Mouse (Mus musculus): ENCODE data around the gene Dlst. TPM values are rescaled to one million over a fixed set of nuclear protein-coding genes. Genes with fewer than 3 reads are reported as not detected.

Gene Dlst
- polyA plus RNA-seq, 1 experiment from 2014 or later, result 72.5 TPM

- Histone ChIP-seq H3K9ac (replicated peaks; ENCODE audit: low read depth) (no peak overlapping the region), H3K4me3 (ENCODE audit: low read depth, low read length) (no peak overlapping the region), H3K36me3 (ENCODE audit: insufficient read depth, low read length) (no peaks in the 10 kb centered on the region), H3K4me2 (replicated peaks; ENCODE audit: low read depth, low read length) (no peak overlapping the region), H3K4me1 (ENCODE audit: insufficient read depth, low read depth, low read length) (no peaks in the 10 kb centered on the region), H3K27me3 (replicated peaks; ENCODE audit: insufficient read depth, low read length) (no peaks in the 10 kb centered on the region), H3K9me3 (ENCODE audit: low read length) (no peaks in the 10 kb centered on the region), H3K27ac (ENCODE audit: low read length) (no peak overlapping the region)
- ATAC-seq, result no peak
- 60% methylated on average over 14 of the region's 14 CpGs for WGBS
- no peak for TF ChIP-seq CTCF (IDR thresholded peaks at IDR 0.05)
- no peak for TF ChIP-seq EP300 (IDR thresholded peaks at IDR 0.05)
- DNase-seq (ENCODE audit: low spot score), result no peak
Measured at GRCm38 (mm10) chr12:85101001-85101400, 9.6 kb upstream of the Dlst start.

- H3K9ac ChIP-seq (replicated peaks; ENCODE audit: low read depth), result no peak overlapping the region
- no peaks in the 10 kb centered on the region for H3K9me3 ChIP-seq (ENCODE audit: low read length)
- no peak overlapping the region for H3K4me2 ChIP-seq (replicated peaks; ENCODE audit: low read depth, low read length)
- H3K27me3 ChIP-seq (replicated peaks; ENCODE audit: insufficient read depth, low read length), result no peaks in the 10 kb centered on the region
- DNase-seq (ENCODE audit: low spot score) (no peak), ATAC-seq (no peak)
- 77% methylated on average over 5 of the region's 5 CpGs for WGBS
- H3K27ac ChIP-seq (ENCODE audit: low read length), result no peak overlapping the region
- H3K4me3 ChIP-seq (ENCODE audit: low read depth, low read length), result no peak overlapping the region
- no peaks in the 10 kb centered on the region for H3K36me3 ChIP-seq (ENCODE audit: insufficient read depth, low read length)
- H3K4me1 ChIP-seq (ENCODE audit: insufficient read depth, low read depth, low read length), result no peaks in the 10 kb centered on the region
- TF ChIP-seq CTCF (IDR thresholded peaks at IDR 0.05) (no peak), EP300 (IDR thresholded peaks at IDR 0.05) (no peak)
Measured at GRCm38 (mm10) chr12:85101521-85102106, 9.0 kb upstream of the Dlst start.

GRCm38 (mm10) chr12:85103096-85103495 lies 7.5 kb upstream of the Dlst start:
- DNase-seq (ENCODE audit: low spot score), result no peak
- no peak for TF ChIP-seq EP300 (IDR thresholded peaks at IDR 0.05)
- TF ChIP-seq CTCF (IDR thresholded peaks at IDR 0.05), result no peak
- no peak for ATAC-seq

GRCm38 (mm10) chr12:85104789-85105188 lies 5.8 kb upstream of the Dlst start:
- TF ChIP-seq EP300 (IDR thresholded peaks at IDR 0.05) (no peak), CTCF (IDR thresholded peaks at IDR 0.05) (no peak)
- H3K27me3 ChIP-seq (replicated peaks; ENCODE audit: insufficient read depth, low read length), result no peaks in the 10 kb centered on the region
- H3K4me2 ChIP-seq (replicated peaks; ENCODE audit: low read depth, low read length), result no peak overlapping the region
- no peak for DNase-seq (ENCODE audit: low spot score)
- no peaks in the 10 kb centered on the region for H3K36me3 ChIP-seq (ENCODE audit: insufficient read depth, low read length)
- no peak overlapping the region for H3K27ac ChIP-seq (ENCODE audit: low read length)
- ATAC-seq, result no peak
- H3K4me3 ChIP-seq (ENCODE audit: low read depth, low read length), result no peak overlapping the region
- H3K9me3 ChIP-seq (ENCODE audit: low read length), result no peaks in the 10 kb centered on the region
- 81% methylated on average over 8 of the region's 8 CpGs for whole genome bisulfite sequencing
- H3K4me1 ChIP-seq (ENCODE audit: insufficient read depth, low read depth, low read length), result peaks cover 2% of the 10 kb centered on the region; the same call in 1 of the 2 replicates
- H3K9ac ChIP-seq (replicated peaks; ENCODE audit: low read depth), result no peak overlapping the region

More at GRCm38 (mm10) chr12:85103096-85103495, 7.5 kb upstream of the Dlst start:
- no peak overlapping the region for H3K27ac ChIP-seq (ENCODE audit: low read length)
- WGBS, result 76% methylated on average over 8 of the region's 8 CpGs
- H3K36me3 ChIP-seq (ENCODE audit: insufficient read depth, low read length), result no peaks in the 10 kb centered on the region
- no peaks in the 10 kb centered on the region for H3K9me3 ChIP-seq (ENCODE audit: low read length)
- H3K4me1 ChIP-seq (ENCODE audit: insufficient read depth, low read depth, low read length), result no peaks in the 10 kb centered on the region
- no peak overlapping the region for H3K4me3 ChIP-seq (ENCODE audit: low read depth, low read length)
- no peaks in the 10 kb centered on the region for H3K27me3 ChIP-seq (replicated peaks; ENCODE audit: insufficient read depth, low read length)
- H3K4me2 ChIP-seq (replicated peaks; ENCODE audit: low read depth, low read length), result no peak overlapping the region
- H3K9ac ChIP-seq (replicated peaks; ENCODE audit: low read depth), result no peak overlapping the region

- Histone ChIP-seq H3K4me1 (ENCODE audit: insufficient read depth, low read depth, low read length) (peaks cover 4% of the 10 kb centered on the region; the same call in 1 of the 2 replicates), H3K4me3 (ENCODE audit: low read depth, low read length) (no peak overlapping the region), H3K4me2 (replicated peaks; ENCODE audit: low read depth, low read length) (no peak overlapping the region), H3K27me3 (replicated peaks; ENCODE audit: insufficient read depth, low read length) (no peaks in the 10 kb centered on the region), H3K36me3 (ENCODE audit: insufficient read depth, low read length) (no peaks in the 10 kb centered on the region), H3K9me3 (ENCODE audit: low read length) (no peaks in the 10 kb centered on the region), H3K27ac (ENCODE audit: low read length) (no peak overlapping the region), H3K9ac (replicated peaks; ENCODE audit: low read depth) (no peak overlapping the region)
- no peak for DNase-seq (ENCODE audit: low spot score)
- no peak for ATAC-seq
- WGBS, result 19% methylated on average over 8 of the region's 8 CpGs
- TF ChIP-seq CTCF (IDR thresholded peaks at IDR 0.05) (no peak), EP300 (IDR thresholded peaks at IDR 0.05) (no peak)
Measured at GRCm38 (mm10) chr12:85106292-85106691, 4.3 kb upstream of the Dlst start.

- 46% methylated on average over 3 of the region's 3 CpGs for WGBS
- Histone ChIP-seq H3K36me3 (ENCODE audit: insufficient read depth, low read length) (no peaks in the 10 kb centered on the region), H3K4me2 (replicated peaks; ENCODE audit: low read depth, low read length) (no peak overlapping the region), H3K9me3 (ENCODE audit: low read length) (no peaks in the 10 kb centered on the region), H3K4me3 (ENCODE audit: low read depth, low read length) (no peak overlapping the region), H3K9ac (replicated peaks; ENCODE audit: low read depth) (no peak overlapping the region), H3K27ac (ENCODE audit: low read length) (no peak overlapping the region), H3K27me3 (replicated peaks; ENCODE audit: insufficient read depth, low read length) (no peaks in the 10 kb centered on the region), H3K4me1 (ENCODE audit: insufficient read depth, low read depth, low read length) (peaks cover 23% of the 10 kb centered on the region; the same call in 1 of the 2 replicates)
- TF ChIP-seq CTCF (IDR thresholded peaks at IDR 0.05) (no peak), EP300 (IDR thresholded peaks at IDR 0.05) (no peak)
- DNase-seq (ENCODE audit: low spot score) (no peak), ATAC-seq (no peak)
Measured at GRCm38 (mm10) chr12:85108643-85109042, 2.0 kb upstream of the Dlst start.

Measured in lung, postnatal 0 days (tissue).